Mouse (Mus musculus) ES-E14 (cell line): ENCODE measurements at regions not wholly inside any gene's neighbourhood (a gene's known extent, or its start where the extent isn't known, plus 50 kb on each side); places are given as distances from the start of the nearest gene placed in this dataset.

Source experiments
- DNase-seq: peaks from one replicate; pipeline ENCODE4 v3.0.0-alpha.2; 2013; ENCODE audit warnings: low read depth, low spot score
- H3K27ac ChIP-seq: 2 replicates; pipeline ENCODE4 v1.5.1; 2012; ENCODE audit warnings: low read depth, mild to moderate bottlenecking, low read length, moderate library complexity, mixed read lengths; ENCODE audit not compliant: poor library complexity, insufficient read depth, severe bottlenecking
- H3K36me3 ChIP-seq: 2 replicates; pipeline ENCODE4 v1.6.1; 2012; ENCODE audit warnings: mild to moderate bottlenecking, low read length, moderate library complexity, mixed read lengths; ENCODE audit not compliant: control insufficient read depth, poor library complexity, insufficient read depth, severe bottlenecking
- H3K4me1 ChIP-seq, 2 experiments: fragments of 150-350 bp in 1 of 2; sonication (generic) in 1 of 2; 2 replicates each; pipeline ENCODE4 v1.6.1; 2012; ENCODE audit warnings: low read length in 2 of 2, mild to moderate bottlenecking in 1 of 2, mixed read lengths in 1 of 2; ENCODE audit not compliant: control insufficient read depth in 2 of 2, insufficient read depth in 2 of 2, poor library complexity in 1 of 2
- H3K4me3 ChIP-seq, 2 experiments: fragments of 150-350 bp in 1 of 2; sonication (generic) in 1 of 2; 2 replicates each; pipeline ENCODE4 v1.5.1; 2012; ENCODE audit warnings: low read length in 2 of 2, low read depth in 1 of 2, mild to moderate bottlenecking in 1 of 2, mixed read lengths in 1 of 2; ENCODE audit not compliant: insufficient read depth in 1 of 2, poor library complexity in 1 of 2, severe bottlenecking in 1 of 2
- H3K9ac ChIP-seq: 2 replicates; pipeline ENCODE4 v1.6.1; 2012; ENCODE audit warnings: low read depth, mild to moderate bottlenecking, low read length, mixed read lengths; ENCODE audit not compliant: poor library complexity, insufficient read depth, severe bottlenecking
- H3K9me3 ChIP-seq: fragments of 150-350 bp; sonication (generic); 2 replicates; pipeline ENCODE4 v1.6.1; 2012; ENCODE audit warnings: low read depth, mild to moderate bottlenecking, low read length; ENCODE audit not compliant: control insufficient read depth, insufficient read depth
- CHD2 ChIP-seq: IDR thresholded peaks from 2 replicates; pipeline ENCODE4 v1.6.1; 2014; ENCODE audit warnings: mild to moderate bottlenecking, low read depth, low read length, inconsistent platforms
- HCFC1 ChIP-seq: IDR thresholded peaks from 2 replicates; pipeline ENCODE4 v1.6.1; 2012; ENCODE audit warnings: low read length, inconsistent platforms, borderline replicate concordance; ENCODE audit not compliant: insufficient read depth
- MAFK ChIP-seq: IDR thresholded peaks from 2 replicates; pipeline ENCODE4 v1.6.1; 2014; ENCODE audit warnings: mild to moderate bottlenecking, low read depth, low read length, inconsistent platforms; ENCODE audit not compliant: insufficient read depth
- ZC3H11A ChIP-seq: IDR thresholded peaks from 2 replicates; pipeline ENCODE4 v1.6.1; 2012; ENCODE audit warnings: low read depth, mild to moderate bottlenecking, inconsistent platforms, low read length, borderline replicate concordance
- ZNF384 ChIP-seq: IDR thresholded peaks from 2 replicates; pipeline ENCODE4 v1.6.1; 2012; ENCODE audit warnings: low read depth, low read length, inconsistent platforms
- in situ Hi-C, 2 experiments: fragments of 600-800 bp; cut with MboI; formaldehyde crosslinking; loops; one replicate each; pipeline ENCODE4 v1.15.1; 2025; ENCODE audit warnings: low sequenced_read_pairs in 2 of 2, inconsistent platforms in 1 of 2; ENCODE audit not compliant: unreplicated experiment in 2 of 2

DNA sequence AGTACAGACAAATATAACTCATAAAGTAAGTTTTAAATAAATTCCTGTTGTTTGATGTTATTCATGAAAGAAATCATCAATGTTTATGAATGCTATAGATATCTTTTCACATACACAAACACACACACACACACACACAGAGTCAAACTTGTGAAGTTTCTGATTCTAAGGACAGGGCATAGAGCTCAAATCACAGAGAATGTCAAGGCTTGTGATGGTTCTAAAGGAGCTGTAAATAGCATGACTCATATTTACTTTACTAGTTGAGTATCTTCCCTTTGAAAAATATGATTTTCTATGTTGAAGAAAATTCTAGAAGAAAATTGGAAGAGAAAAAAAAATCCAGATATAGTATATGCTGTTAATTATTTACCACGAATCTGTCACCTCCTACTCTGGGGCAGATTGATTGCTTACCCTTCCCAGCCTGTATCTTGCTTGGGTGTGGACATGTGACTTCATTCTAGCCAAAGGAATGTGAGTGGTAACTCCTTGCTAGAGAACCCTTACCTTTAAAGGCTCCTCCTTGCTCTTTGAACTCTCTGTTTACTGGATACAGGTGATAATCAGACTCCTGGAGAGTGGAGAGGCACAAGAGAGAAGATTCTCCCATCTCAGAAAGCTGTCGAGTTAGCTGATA lies 259.0 kb downstream of the Gpd2 start:
- H3K4me1 ChIP-seq = no peaks in the 10 kb centered on the region
- no peak overlapping the region for H3K4me3 ChIP-seq
- TF ChIP-seq HCFC1 (no peak), MAFK (no peak), ZC3H11A (no peak), ZNF384 (no peak), CHD2 (no peak)
- in situ Hi-C loops = no loop called here
- H3K36me3 ChIP-seq = no peaks in the 10 kb centered on the region
- H3K9me3 ChIP-seq = no peaks in the 10 kb centered on the region
- no peak overlapping the region for H3K27ac ChIP-seq
- no peak overlapping the region for H3K9ac ChIP-seq
- DNase-seq = no peak

- in situ Hi-C loops = no loop called here
- H3K9me3 ChIP-seq = no peaks in the 10 kb centered on the region
- H3K4me1 ChIP-seq = no peaks in the 10 kb centered on the region
- DNase-seq = no peak
- H3K4me3 ChIP-seq = no peak overlapping the region
- no peak overlapping the region for H3K9ac ChIP-seq
- TF ChIP-seq HCFC1 (no peak), ZNF384 (no peak), CHD2 (no peak), MAFK (no peak), ZC3H11A (no peak)
- H3K27ac ChIP-seq = no peak overlapping the region
- no peaks in the 10 kb centered on the region for H3K36me3 ChIP-seq
Observed at GRCm38 (mm10) chr2:57497933-57498332, 260.5 kb downstream of the Gpd2 start.

DNA sequence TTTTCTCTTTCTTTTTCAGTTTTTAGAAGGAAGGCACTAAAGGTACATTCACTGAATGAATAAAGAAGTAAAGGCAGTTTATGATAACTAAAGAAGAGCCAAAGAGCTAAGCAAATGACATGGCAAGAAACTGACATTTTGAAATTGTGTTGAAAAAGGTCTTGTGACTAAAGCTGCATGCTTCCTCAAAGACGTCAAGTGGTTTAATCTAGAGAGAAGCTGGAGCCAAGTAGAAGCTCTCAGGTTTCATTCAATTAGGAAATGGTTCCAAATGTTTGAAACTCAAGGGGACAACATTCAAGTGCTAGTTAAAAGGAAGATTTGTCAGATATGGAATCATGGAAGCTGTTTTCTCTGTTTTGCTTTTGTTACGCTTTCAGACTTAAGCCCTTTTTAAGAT lies 267.2 kb downstream of the Gpd2 start:
- Histone ChIP-seq H3K9ac (no peak overlapping the region), H3K4me1 (no peaks in the 10 kb centered on the region), H3K4me3 (no peak overlapping the region), H3K9me3 (no peaks in the 10 kb centered on the region), H3K36me3 (no peaks in the 10 kb centered on the region), H3K27ac (no peak overlapping the region)
- in situ Hi-C loops = no loop called here
- no peak for DNase-seq
- TF ChIP-seq ZC3H11A = no peak
- TF ChIP-seq HCFC1 = no peak
- TF ChIP-seq ZNF384 = no peak
- no peak for TF ChIP-seq MAFK
- no peak for TF ChIP-seq CHD2

GRCm38 (mm10) chr2:57522465-57522864 lies 285.0 kb downstream of the Gpd2 start:
- H3K9me3 ChIP-seq = no peaks in the 10 kb centered on the region
- H3K9ac ChIP-seq = no peak overlapping the region
- TF ChIP-seq ZNF384 (no peak), MAFK (no peak), HCFC1 (no peak), ZC3H11A (no peak)
- H3K27ac ChIP-seq = no peak overlapping the region
- no peaks in the 10 kb centered on the region for H3K36me3 ChIP-seq
- no peak for DNase-seq
- in situ Hi-C loops = no loop called here
- no peaks in the 10 kb centered on the region for H3K4me1 ChIP-seq
- H3K4me3 ChIP-seq = no peak overlapping the region

DNA sequence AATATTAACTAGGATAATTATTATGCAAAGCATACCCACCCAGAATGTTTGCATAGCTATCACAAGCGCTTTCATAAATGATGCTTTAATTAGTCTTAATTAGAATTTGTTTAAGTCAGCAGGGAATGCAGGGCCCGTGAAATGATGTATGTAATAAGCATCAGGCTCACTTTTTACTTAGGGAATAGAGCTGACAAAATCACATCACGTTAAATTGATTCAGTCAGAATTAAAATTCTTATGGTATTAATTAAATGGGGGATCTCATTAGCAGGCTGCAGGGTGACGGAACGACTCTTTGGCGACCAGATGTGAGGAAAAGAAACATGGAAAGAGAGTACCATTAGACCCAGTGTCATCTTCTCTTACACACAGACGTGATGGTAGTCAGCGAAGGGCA lies 285.5 kb downstream of the Gpd2 start:
- H3K4me3 ChIP-seq = no peak overlapping the region
- H3K9ac ChIP-seq = no peak overlapping the region
- no peaks in the 10 kb centered on the region for H3K4me1 ChIP-seq
- no peak for DNase-seq
- no peak overlapping the region for H3K27ac ChIP-seq
- H3K36me3 ChIP-seq = no peaks in the 10 kb centered on the region
- in situ Hi-C loops = no loop called here
- no peak for TF ChIP-seq ZC3H11A
- TF ChIP-seq CHD2 = no peak
- no peak for TF ChIP-seq HCFC1
- no peak for TF ChIP-seq ZNF384
- no peak for TF ChIP-seq MAFK
- no peaks in the 10 kb centered on the region for H3K9me3 ChIP-seq
